Mouse (Mus musculus): ENCODE measurements around the gene Trim54. TPM values are rescaled to one million over a fixed set of nuclear protein-coding genes. Genes with fewer than 3 reads are reported as not detected.

The Trim54 gene
- total RNA-seq (2023), result not detected

GRCm38 (mm10) chr5:31116354-31116753 is at the start of gene Trim54:
Gene Trim54 (plus strand): TSS chr5:31116712.

DNA sequence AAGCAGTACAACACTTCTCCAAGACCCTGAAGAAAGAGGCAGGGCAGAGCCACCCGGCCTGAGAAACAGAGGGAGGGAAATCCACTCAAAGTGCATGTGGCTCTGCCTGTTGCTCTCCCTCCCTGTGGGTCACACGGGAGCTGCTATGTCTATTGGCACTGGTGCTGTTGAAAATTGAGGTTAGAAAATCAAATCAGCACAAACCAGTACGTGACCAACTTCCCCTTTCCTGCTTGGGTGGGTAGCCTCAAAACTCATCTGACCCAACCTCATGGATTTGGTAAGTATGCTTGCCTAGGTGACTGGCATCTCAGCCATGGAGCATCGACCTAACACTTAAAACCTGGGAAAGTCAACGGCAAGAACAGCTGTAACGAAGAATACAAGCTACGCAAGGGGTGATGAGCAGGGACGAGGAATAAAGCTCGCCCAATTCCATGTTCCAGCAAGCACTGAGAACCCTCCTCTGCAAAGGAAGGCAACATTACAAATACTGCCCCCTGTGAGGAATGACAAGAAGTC is 10.6 kb upstream of the Trim54 start, which contains the start of gene Dnajc5g:
Gene Dnajc5g, plus strand, starts transcription at position 472 of the 522 bp plus-strand sequence.

DNA sequence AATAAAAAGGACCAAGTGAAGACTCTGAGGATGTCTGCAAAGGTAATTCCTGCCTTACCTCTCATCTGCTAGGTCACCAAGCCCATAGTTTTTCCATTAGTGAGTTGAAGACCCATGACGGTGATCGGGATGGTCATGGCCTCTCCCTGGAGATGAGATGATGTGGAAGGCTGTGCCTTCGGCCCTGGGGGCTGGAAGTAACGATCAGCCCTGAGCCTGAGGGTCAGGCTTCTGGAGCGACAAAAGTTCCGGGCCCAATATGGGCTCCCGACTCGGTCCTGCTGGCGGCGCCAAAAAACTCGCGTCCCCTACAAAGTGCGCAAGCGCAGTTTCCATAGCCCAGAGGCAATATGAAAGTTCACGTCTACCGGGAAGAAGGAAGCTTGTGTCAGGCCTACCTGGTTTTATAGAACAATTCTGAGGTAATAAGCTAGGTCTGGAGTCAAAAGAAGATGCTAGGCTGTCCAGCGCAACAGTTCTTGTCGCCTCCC is 8.5 kb upstream of the Trim54 start, which contains the start of gene Slc30a3:
Gene Slc30a3, minus strand, starts transcription at position 238 of the 491 bp plus-strand sequence.

DNA sequence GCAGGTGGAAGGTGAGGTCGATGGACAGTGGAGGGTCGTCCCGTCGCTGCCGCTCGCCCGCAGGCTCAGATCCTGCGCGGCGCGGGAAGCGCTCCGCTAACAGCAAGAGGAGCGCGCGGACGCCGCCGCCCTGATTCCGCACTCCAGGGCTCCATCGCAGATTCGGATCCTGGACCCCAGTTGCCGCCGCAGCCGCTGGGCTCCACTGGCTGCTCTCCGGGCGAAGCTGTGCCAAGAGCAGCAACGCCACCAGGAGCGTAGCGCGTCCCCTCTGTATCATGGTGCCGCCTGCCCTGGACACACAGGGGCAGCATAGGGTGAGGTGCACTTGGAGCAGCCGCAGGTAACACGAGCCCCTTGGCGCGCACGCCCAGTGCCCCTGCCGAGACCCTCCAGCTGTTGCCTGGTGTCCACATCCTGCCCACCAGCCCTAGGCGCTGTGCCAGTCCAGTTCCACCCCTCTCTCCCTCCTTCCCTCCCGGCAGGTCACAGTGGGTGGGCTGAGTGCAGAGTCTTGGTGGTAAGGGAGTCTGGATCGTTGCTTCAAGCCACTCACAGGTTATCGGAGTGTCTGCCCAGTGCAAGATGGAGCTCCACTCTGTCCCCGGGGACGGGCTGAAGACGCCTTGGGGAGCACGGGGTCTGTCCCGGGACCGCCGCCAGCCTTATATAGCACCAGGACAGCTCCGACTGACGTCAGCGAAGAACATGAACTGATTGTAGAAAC is 21.9 kb downstream of the Trim54 start, which contains the start of gene Ucn:
Gene Ucn, minus strand, starts transcription at position 589 of the 727 bp plus-strand sequence.

DNA sequence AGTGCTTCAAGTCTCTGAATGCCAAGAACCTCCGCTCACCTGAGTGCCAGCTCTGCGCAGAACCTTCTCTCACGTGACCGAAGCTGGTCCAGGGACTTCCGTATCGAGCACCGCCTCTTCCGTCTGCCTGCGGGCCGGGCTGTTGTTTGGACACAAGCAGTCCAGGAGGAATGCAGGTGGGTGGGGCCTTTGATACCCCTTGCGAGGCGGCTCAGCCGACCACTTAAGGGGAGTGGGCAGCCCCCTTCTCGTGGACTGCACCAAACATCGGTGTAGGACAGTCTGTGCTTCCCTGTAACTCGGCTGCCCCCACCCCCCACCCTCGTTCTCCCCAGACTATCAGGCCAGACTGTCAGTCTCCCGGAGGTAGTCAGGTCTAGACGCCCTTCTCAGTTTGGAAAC is 37.6 kb downstream of the Trim54 start, which contains the start of gene Mpv17:
Gene Mpv17, minus strand, starts transcription at position 100 of the 402 bp plus-strand sequence.

DNA sequence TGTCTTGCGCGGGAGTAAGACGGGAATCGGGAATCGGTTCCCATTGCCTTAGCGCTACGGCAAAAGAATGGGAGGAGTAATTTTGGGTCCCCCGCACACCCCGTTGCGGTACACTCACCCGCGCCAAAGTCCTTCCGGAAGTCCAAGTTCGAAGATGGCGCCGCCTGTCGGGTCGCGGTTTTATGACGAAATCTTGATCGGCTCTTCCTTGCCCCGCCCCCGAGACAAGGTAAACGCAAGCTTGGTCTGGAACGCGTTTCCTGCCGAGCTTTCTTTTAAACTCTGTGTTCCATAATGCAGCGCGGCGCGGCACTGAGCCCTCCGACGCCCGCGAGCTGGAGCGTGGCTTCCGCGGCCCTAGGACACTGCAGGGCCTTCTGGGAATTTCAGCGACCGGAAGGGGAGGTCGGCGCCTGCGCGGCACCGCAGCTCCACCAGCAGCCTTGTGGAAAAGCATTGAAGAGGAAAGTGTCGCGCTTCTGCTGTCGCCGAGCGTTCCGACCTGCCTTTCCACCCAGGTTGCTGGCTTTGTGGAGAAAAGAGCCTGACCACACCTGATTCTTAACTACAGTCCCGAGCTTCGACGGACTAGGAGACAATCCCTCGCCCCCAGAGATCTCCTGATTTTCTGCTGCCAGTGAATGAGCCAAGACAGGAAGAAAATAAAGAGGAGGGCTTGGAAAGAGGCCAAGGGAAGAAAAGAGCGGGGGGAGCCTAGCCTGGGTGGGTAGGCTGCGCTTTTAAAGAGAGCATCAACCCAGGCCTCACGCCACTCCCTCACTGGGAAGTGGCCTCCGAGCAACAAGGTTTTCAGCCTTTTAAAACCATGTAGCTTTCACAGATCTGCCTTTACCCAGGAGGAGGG is 63.5 kb downstream of the Trim54 start, which contains the start of the genes Gm29609 and Gtf3c2:
Gene Gm29609, minus strand, starts transcription at position 146 of the 865 bp plus-strand sequence.
Gene Gtf3c2, minus strand, starts transcription at position 379 of the 865 bp plus-strand sequence.

Other genes with a start within 250 kb of the Trim54 start
- gene Tmem214, start 248.7 kb upstream of the Trim54 start, total RNA-seq (2023), result 10 to 100 TPM; 40.7 to 42.2 TPM
- 10 to 100 TPM; 11.7 to 12.2 TPM for gene Agbl5, start 228.0 kb upstream of the Trim54 start, total RNA-seq (2023)
- gene Ost4, start 208.9 kb upstream of the Trim54 start, total RNA-seq (2023), result 100 to 1,000 TPM; 146 to 177 TPM
- gene Emilin1, start 203.3 kb upstream of the Trim54 start, total RNA-seq (2023), result 1 to 10 TPM; 3.5 to 4.3 TPM
- 10 to 100 TPM; 13.9 to 16.4 TPM for gene Khk, start 195.3 kb upstream of the Trim54 start, total RNA-seq (2023)
- gene Cgref1, start 171.1 kb upstream of the Trim54 start, total RNA-seq (2023), result not detected
- gene Preb, start 156.4 kb upstream of the Trim54 start, total RNA-seq (2023), result 100 to 1,000 TPM; 180 to 181 TPM
- gene Tcf23, start 148.1 kb upstream of the Trim54 start, total RNA-seq (2023), result not detected
- gene Atraid, start 68.4 kb upstream of the Trim54 start, total RNA-seq (2023), result 10 to 100 TPM; 28.9 to 36.2 TPM
- 10 to 100 TPM; 11.3 to 11.4 TPM for gene Slc5a6, start 67.8 kb upstream of the Trim54 start, total RNA-seq (2023)
- gene Cad, start 61.9 kb upstream of the Trim54 start, total RNA-seq (2023), result 10 to 100 TPM; 57.5 to 68.5 TPM
- gene Dnajc5g, start 10.4 kb upstream of the Trim54 start, total RNA-seq (2023), result not detected
- gene Slc30a3, start 8.5 kb upstream of the Trim54 start, total RNA-seq (2023), result under 1 TPM in 1 of 2 experiments, not detected in 1; 0.30 TPM
- not detected for gene Ucn, start 22.1 kb downstream of the Trim54 start, total RNA-seq (2023)
- 10 to 100 TPM; 19.5 to 25.3 TPM for gene Mpv17, start 37.5 kb downstream of the Trim54 start, total RNA-seq (2023)
- gene Gm29609, start 63.2 kb downstream of the Trim54 start, total RNA-seq (2023), result 1 to 10 TPM; 7.3 to 7.7 TPM
- gene Gtf3c2, start 63.4 kb downstream of the Trim54 start, total RNA-seq (2023), result 100 to 1,000 TPM; 163 to 187 TPM
- gene Snx17, start 76.5 kb downstream of the Trim54 start, total RNA-seq (2023), result 10 to 100 TPM; 72.2 to 74.2 TPM
- gene Eif2b4, start 76.7 kb downstream of the Trim54 start, total RNA-seq (2023), result 10 to 100 TPM; 38.2 to 38.9 TPM
- gene Zfp513, start 85.6 kb downstream of the Trim54 start, total RNA-seq (2023), result 10 to 100 TPM; 31.7 to 31.8 TPM
- gene Ppm1g, start 104.0 kb downstream of the Trim54 start, total RNA-seq (2023), result 100 to 1,000 TPM; 134 to 136 TPM
- 100 to 1,000 TPM; 162 to 163 TPM for gene Nrbp1, start 124.2 kb downstream of the Trim54 start, total RNA-seq (2023)
- gene Gm9970, start 124.5 kb downstream of the Trim54 start, total RNA-seq (2023), result not detected
- gene Krtcap3, start 135.0 kb downstream of the Trim54 start, total RNA-seq (2023), result 10 to 100 TPM; 17.3 to 30.1 TPM
- 10 to 100 TPM; 14.2 to 18.8 TPM for gene Ift172, start 174.4 kb downstream of the Trim54 start, total RNA-seq (2023)
- gene Fndc4, start 179.4 kb downstream of the Trim54 start, total RNA-seq (2023), result not detected
- gene Gckr, start 180.7 kb downstream of the Trim54 start, total RNA-seq (2023), result not detected